9 mouse cellular contexts compared by ENCODE assay signal in genomic region chr13:22036986-22037385, GRCm38 (mm10). TPM values are rescaled to one million over a fixed set of nuclear protein-coding genes. Genes with fewer than 3 reads are reported as not detected.
DNase-seq lines count a peak whose midpoint lies in the region; ATAC-seq lines count a peak whose summit lies in the region.
"Had no signal": no experiment of that assay in that cellular context is flagged by ENCODE, and none has a peak within 500 bp of the region (broad histone marks: within the 10 kb centered on the region; RNA-seq: fewer than 3 reads in every experiment).

No protein-coding gene starts in this region.

- no peaks in the 10 kb centered on the region for H3K36me3 ChIP-seq in liver, embryonic 11.5 days (ENCODE audit: control insufficient read depth, insufficient read depth, low read length)
- H3K36me3 ChIP-seq in embryonic facial prominence, embryonic 11.5 days (replicated peaks; ENCODE audit: control insufficient read depth, insufficient read depth, low read depth, low read length): no peaks in the 10 kb centered on the region
- H3K36me3 ChIP-seq in hindbrain, embryonic 14.5 days (replicated peaks; ENCODE audit: control insufficient read depth, insufficient read depth): no peaks in the 10 kb centered on the region
- H3K36me3 ChIP-seq in midbrain, embryonic 14.5 days (ENCODE audit: control insufficient read depth, insufficient read depth, low read length): no peaks in the 10 kb centered on the region

- intact Hi-C loops in left cerebral cortex, postnatal 4 days (cut with DNase I): loop anchor here (10.0 kb wide), 1 partner anchor 302 kb away; the partner anchor contains the start of gene Hist1h4j

- H3K9ac ChIP-seq in liver, embryonic 11.5 days (ENCODE audit: low read depth, low read length): peak overlapping the region; percentile 75
- H3K9ac ChIP-seq in embryonic facial prominence, embryonic 11.5 days (replicated peaks; ENCODE audit: low read length): peak overlapping the region; percentile 50
- peak overlapping the region; percentile 46; the same call in 1 of the 2 replicates for H3K9ac ChIP-seq in hindbrain, embryonic 14.5 days
- 0 out of 2 replicates have a peak overlapping the region, but pooled peaks have one; percentile 1 for H3K9ac ChIP-seq in midbrain, embryonic 14.5 days (replicated peaks; ENCODE audit: low read length)

- H3K9me3 ChIP-seq in liver, embryonic 11.5 days (ENCODE audit: control insufficient read depth, low read length): no peaks in the 10 kb centered on the region
- no peaks in the 10 kb centered on the region for H3K9me3 ChIP-seq in embryonic facial prominence, embryonic 11.5 days (replicated peaks; ENCODE audit: control insufficient read depth, low read length)
- H3K9me3 ChIP-seq in hindbrain, embryonic 14.5 days (ENCODE audit: control insufficient read depth, low read length): no peaks in the 10 kb centered on the region
- H3K9me3 ChIP-seq in midbrain, embryonic 14.5 days (ENCODE audit: control insufficient read depth, low read length): no peaks in the 10 kb centered on the region

- H3K4me1 ChIP-seq in liver, embryonic 11.5 days (replicated peaks; ENCODE audit: control insufficient read depth, insufficient read depth, low read length): peaks cover 20% of the 10 kb centered on the region; the same call in 1 of the 2 replicates
- H3K4me1 ChIP-seq in embryonic facial prominence, embryonic 11.5 days (ENCODE audit: control insufficient read depth, insufficient read depth, low read length): no peaks in the 10 kb centered on the region
- peaks cover 28% of the 10 kb centered on the region for H3K4me1 ChIP-seq in hindbrain, embryonic 14.5 days (replicated peaks; ENCODE audit: control insufficient read depth, insufficient read depth, low read length)
- peaks cover 23% of the 10 kb centered on the region for H3K4me1 ChIP-seq in midbrain, embryonic 14.5 days (ENCODE audit: control insufficient read depth, insufficient read depth, low read length)

- peak overlapping the region; percentile 60 for H3K4me2 ChIP-seq in liver, embryonic 11.5 days
- peak overlapping the region; percentile 46 for H3K4me2 ChIP-seq in embryonic facial prominence, embryonic 11.5 days (ENCODE audit: low read depth, low read length)
- peak overlapping the region; percentile 76 for H3K4me2 ChIP-seq in hindbrain, embryonic 14.5 days (replicated peaks)
- peak overlapping the region; percentile 67 for H3K4me2 ChIP-seq in midbrain, embryonic 14.5 days (ENCODE audit: low read length)

- peak overlapping the region; percentile 29 for H3K4me3 ChIP-seq in liver, embryonic 11.5 days (ENCODE audit: low read depth, low read length)
- H3K4me3 ChIP-seq in embryonic facial prominence, embryonic 11.5 days (ENCODE audit: low read depth, low read length): no peak overlapping the region
- peak overlapping the region; percentile 30; the same call in 1 of the 2 replicates for H3K4me3 ChIP-seq in hindbrain, embryonic 14.5 days (replicated peaks; ENCODE audit: low read length)
- H3K4me3 ChIP-seq in midbrain, embryonic 14.5 days (replicated peaks; ENCODE audit: low read depth, low read length): 0 out of 2 replicates have a peak overlapping the region, but pooled peaks have one; percentile 38

- H3K27me3 ChIP-seq in liver, embryonic 11.5 days (replicated peaks; ENCODE audit: control insufficient read depth, insufficient read depth, low read length): no peaks in the 10 kb centered on the region
- H3K27me3 ChIP-seq in embryonic facial prominence, embryonic 11.5 days (ENCODE audit: control insufficient read depth, insufficient read depth, low read length): no peaks in the 10 kb centered on the region
- H3K27me3 ChIP-seq in hindbrain, embryonic 14.5 days (ENCODE audit: control insufficient read depth, insufficient read depth, low read length): no peaks in the 10 kb centered on the region
- no peaks in the 10 kb centered on the region for H3K27me3 ChIP-seq in midbrain, embryonic 14.5 days (ENCODE audit: control insufficient read depth, insufficient read depth, low read length)

- H3K27ac ChIP-seq in liver, embryonic 11.5 days (ENCODE audit: low read depth, low read length): peak overlapping the region; percentile 94
- H3K27ac ChIP-seq in embryonic facial prominence, embryonic 11.5 days (replicated peaks; ENCODE audit: low read depth, low read length): peak overlapping the region; percentile 75
- no peak overlapping the region for H3K27ac ChIP-seq in hindbrain, embryonic 14.5 days
- no peak overlapping the region for H3K27ac ChIP-seq in midbrain, embryonic 14.5 days (replicated peaks; ENCODE audit: low read depth, low read length)

- 63% methylated on average over 3 of the region's 3 CpGs for WGBS in liver, embryonic 11.5 days
- WGBS in embryonic facial prominence, embryonic 11.5 days: 66% methylated on average over 3 of the region's 3 CpGs
- 70% methylated on average over 3 of the region's 3 CpGs for WGBS in hindbrain, embryonic 14.5 days
- 55% methylated on average over 3 of the region's 3 CpGs for WGBS in midbrain, embryonic 14.5 days

- DNase-seq in liver, embryonic 11.5 days (ENCODE audit: low spot score): no peak
- no peak for DNase-seq in liver
- no peak for DNase-seq in embryonic facial prominence, embryonic 11.5 days (ENCODE audit: low spot score)
- DNase-seq in hindbrain, embryonic 14.5 days (ENCODE audit: low spot score): no peak
- no peak for DNase-seq in midbrain, embryonic 14.5 days
- no peak for DNase-seq in cerebellum, adult 18-20 months
- no peak for DNase-seq in left cerebral cortex, postnatal 4 days
- DNase-seq in left cerebral cortex, adult 9 months (ENCODE audit: low spot score in 2 of 2): no peak
- DNase-seq: cerebellum, adult 11 months had no signal

- ATAC-seq in liver, embryonic 11.5 days (replicated peaks; ENCODE audit: low FRiP score): no peak
- no peak for ATAC-seq in embryonic facial prominence, embryonic 11.5 days (replicated peaks; ENCODE audit: insufficient number of reproducible peaks, low FRiP score, low TSS enrichment, low read depth)
- no peak for ATAC-seq in hindbrain, embryonic 14.5 days (ENCODE audit: low FRiP score)
- ATAC-seq in midbrain, embryonic 14.5 days (ENCODE audit: low FRiP score, low TSS enrichment): no peak

RNA-seq across cellular contexts. Expression of gene Hist1h2bk, which starts 1.3 kb away (rescaled TPM):
- polyA plus RNA-seq in liver, embryonic 11.5 days (2014; fragmentation: Nextera tagmentation; extraction: Ambion mirVana): 4.1 and 4.6 TPM in 2 replicates
- 15.9 and 24.3 TPM in 2 replicates for polyA plus RNA-seq in embryonic facial prominence, embryonic 11.5 days (2014; fragmentation: Nextera tagmentation; extraction: Ambion mirVana)
- polyA plus RNA-seq in hindbrain, embryonic 14.5 days (2014; fragmentation: Nextera tagmentation; extraction: Ambion mirVana): 1.5 and 1.6 TPM in 2 replicates
- polyA plus RNA-seq in midbrain, embryonic 14.5 days (2014; fragmentation: Nextera tagmentation; extraction: Ambion mirVana): 0.86 and 1.1 TPM in 2 replicates
- total RNA-seq in left cerebral cortex, postnatal 4 days (2021): 100 to 1,000 TPM in 1 of 2 experiments, 10 to 100 TPM in 1; 95.1 to 120 TPM

RNA-seq across cellular contexts. Expression of gene Hist1h2ah, which starts 1.6 kb away (rescaled TPM):
- 10.7 and 13.3 TPM in 2 replicates for polyA plus RNA-seq in liver, embryonic 11.5 days (2014; fragmentation: Nextera tagmentation; extraction: Ambion mirVana)
- polyA plus RNA-seq in embryonic facial prominence, embryonic 11.5 days (2014; fragmentation: Nextera tagmentation; extraction: Ambion mirVana): 4.2 and 20.5 TPM in 2 replicates
- 8.0 TPM in 1 of 2 replicates, not detected in the other for polyA plus RNA-seq in hindbrain, embryonic 14.5 days (2014; fragmentation: Nextera tagmentation; extraction: Ambion mirVana)
- not detected in 2 replicates for polyA plus RNA-seq in midbrain, embryonic 14.5 days (2014; fragmentation: Nextera tagmentation; extraction: Ambion mirVana)
- 100 to 1,000 TPM; 126 to 134 TPM for total RNA-seq in left cerebral cortex, postnatal 4 days (2021)

RNA-seq across cellular contexts. Expression of gene Hist1h4i, which starts 4.2 kb away (rescaled TPM):
- 36.9 and 39.3 TPM in 2 replicates for polyA plus RNA-seq in liver, embryonic 11.5 days (2014; fragmentation: Nextera tagmentation; extraction: Ambion mirVana)
- 31.9 and 34.5 TPM in 2 replicates for polyA plus RNA-seq in embryonic facial prominence, embryonic 11.5 days (2014; fragmentation: Nextera tagmentation; extraction: Ambion mirVana)
- polyA plus RNA-seq in hindbrain, embryonic 14.5 days (2014; fragmentation: Nextera tagmentation; extraction: Ambion mirVana): 6.0 and 6.2 TPM in 2 replicates
- polyA plus RNA-seq in midbrain, embryonic 14.5 days (2014; fragmentation: Nextera tagmentation; extraction: Ambion mirVana): 6.6 and 6.8 TPM in 2 replicates
- 10 to 100 TPM; 89.3 to 89.6 TPM for total RNA-seq in left cerebral cortex, postnatal 4 days (2021)

RNA-seq across cellular contexts. Expression of gene Hist1h2ag, which starts 5.8 kb away (rescaled TPM):
- 26.4 and 36.7 TPM in 2 replicates for polyA plus RNA-seq in liver, embryonic 11.5 days (2014; fragmentation: Nextera tagmentation; extraction: Ambion mirVana)
- 99.8 and 102 TPM in 2 replicates for polyA plus RNA-seq in embryonic facial prominence, embryonic 11.5 days (2014; fragmentation: Nextera tagmentation; extraction: Ambion mirVana)
- 4.4 and 5.3 TPM in 2 replicates for polyA plus RNA-seq in hindbrain, embryonic 14.5 days (2014; fragmentation: Nextera tagmentation; extraction: Ambion mirVana)
- 9.4 and 11.7 TPM in 2 replicates for polyA plus RNA-seq in midbrain, embryonic 14.5 days (2014; fragmentation: Nextera tagmentation; extraction: Ambion mirVana)
- 10 to 100 TPM; 59.9 to 64.0 TPM for total RNA-seq in left cerebral cortex, postnatal 4 days (2021)

RNA-seq across cellular contexts. Expression of gene Hist1h2bj, which starts 6.0 kb away (rescaled TPM):
- polyA plus RNA-seq in liver, embryonic 11.5 days (2014; fragmentation: Nextera tagmentation; extraction: Ambion mirVana): 11.2 and 13.2 TPM in 2 replicates
- polyA plus RNA-seq in embryonic facial prominence, embryonic 11.5 days (2014; fragmentation: Nextera tagmentation; extraction: Ambion mirVana): 14.2 and 16.0 TPM in 2 replicates
- polyA plus RNA-seq in hindbrain, embryonic 14.5 days (2014; fragmentation: Nextera tagmentation; extraction: Ambion mirVana): 1.8 and 2.5 TPM in 2 replicates
- 4.1 and 7.9 TPM in 2 replicates for polyA plus RNA-seq in midbrain, embryonic 14.5 days (2014; fragmentation: Nextera tagmentation; extraction: Ambion mirVana)
- total RNA-seq in left cerebral cortex, postnatal 4 days (2021): 10 to 100 TPM; 53.8 to 62.6 TPM

Comparison
In these comparisons a context has a peak if more than half of its experiments do, and no peak if none do; other contexts are left out.
1. H3K27ac ChIP-seq: peak in liver, embryonic 11.5 days (single experiment) and embryonic facial prominence, embryonic 11.5 days (single experiment); none in hindbrain, embryonic 14.5 days (single experiment) and midbrain, embryonic 14.5 days (single experiment).
2. H3K9ac ChIP-seq: peak in every context shown above with its lines; median percentile 75 in liver, embryonic 11.5 days; 50 in embryonic facial prominence, embryonic 11.5 days; 46 in hindbrain, embryonic 14.5 days; 1 in midbrain, embryonic 14.5 days.
3. Peak in every context shown above with its lines, with median percentiles within 50 percentile points of each other: H3K4me2 ChIP-seq.